Mouse (Mus musculus) layer of hippocampus, postnatal 10 days (tissue): ENCODE results near the gene Scd1. TPM values are rescaled to one million over a fixed set of nuclear protein-coding genes. Genes with fewer than 3 reads are reported as not detected.

Source experiments
- DNase-seq, 2 experiments: peaks; one replicate each; pipeline ENCODE4 v3.0.0; 2021; ENCODE audit warnings: low spot score in 2 of 2
- total RNA-seq, 2 experiments: library from RNA; stranded (reverse); gene quantifications; 2 replicates each; pipeline ENCODE4 v1.2.3; 2021

The Scd1 gene
- total RNA-seq, 2 experiments from 2014 or later: 106 to 146 TPM

DNA sequence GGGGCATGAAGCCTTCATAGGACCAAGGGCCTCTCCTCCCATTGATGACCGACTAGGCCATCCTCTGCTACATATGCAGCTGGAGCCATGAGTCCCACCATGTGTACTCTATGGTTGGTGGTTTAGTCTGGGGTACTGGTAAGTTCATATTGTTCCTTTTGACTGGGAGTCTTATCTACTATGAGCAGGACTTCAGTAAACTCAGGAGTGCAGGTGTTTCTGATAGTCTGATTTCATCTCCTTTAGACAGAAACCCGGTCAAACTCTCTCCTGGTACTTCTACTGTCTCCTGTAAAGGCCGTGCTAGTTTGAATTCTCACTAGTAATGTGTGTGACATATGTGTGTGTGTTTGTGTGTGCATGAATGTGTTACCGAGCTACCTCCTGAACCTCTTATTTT is 41.9 kb downstream of the Scd1 start:
- DNase-seq: no peak

DNA sequence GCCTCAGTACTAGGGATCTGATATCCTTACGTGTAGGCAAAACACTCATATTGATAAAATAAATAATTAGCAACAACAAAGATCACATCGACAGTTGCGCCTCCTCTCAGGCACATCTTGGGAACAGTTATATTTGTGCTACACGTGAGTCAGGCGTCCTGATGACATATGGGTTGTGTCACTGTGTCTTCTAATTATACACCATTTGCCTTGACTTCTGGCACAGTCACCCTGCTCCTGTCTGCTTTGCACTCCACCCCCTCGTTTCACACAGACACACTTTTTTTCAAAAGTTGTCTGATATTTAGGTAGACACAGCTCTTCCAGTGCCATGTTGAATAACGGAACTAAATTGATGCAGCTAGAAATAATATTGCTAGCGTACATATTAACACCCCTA is 43.6 kb downstream of the Scd1 start:
- DNase-seq: no peak

DNA sequence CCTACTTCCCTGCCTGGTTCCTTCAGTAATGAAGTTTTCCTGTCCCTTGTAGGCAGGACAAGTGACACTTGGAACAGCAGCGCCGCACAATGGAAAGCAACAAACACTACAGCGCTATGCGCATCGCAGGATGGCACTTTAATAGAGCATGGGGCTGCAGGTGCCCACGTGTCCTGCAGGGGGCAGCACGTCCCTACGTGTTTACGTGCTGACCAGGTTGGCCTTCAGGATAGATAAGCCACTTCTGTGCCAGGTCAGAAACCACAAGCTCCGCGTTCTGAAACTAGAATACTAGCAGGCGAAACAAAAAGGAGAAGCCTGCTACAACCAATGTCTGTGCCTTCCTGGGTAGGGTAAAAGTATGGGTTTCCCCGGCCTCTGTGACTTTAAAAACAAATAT is 44.1 kb downstream of the Scd1 start:
- DNase-seq: peak; percentile 81 to 82

DNA sequence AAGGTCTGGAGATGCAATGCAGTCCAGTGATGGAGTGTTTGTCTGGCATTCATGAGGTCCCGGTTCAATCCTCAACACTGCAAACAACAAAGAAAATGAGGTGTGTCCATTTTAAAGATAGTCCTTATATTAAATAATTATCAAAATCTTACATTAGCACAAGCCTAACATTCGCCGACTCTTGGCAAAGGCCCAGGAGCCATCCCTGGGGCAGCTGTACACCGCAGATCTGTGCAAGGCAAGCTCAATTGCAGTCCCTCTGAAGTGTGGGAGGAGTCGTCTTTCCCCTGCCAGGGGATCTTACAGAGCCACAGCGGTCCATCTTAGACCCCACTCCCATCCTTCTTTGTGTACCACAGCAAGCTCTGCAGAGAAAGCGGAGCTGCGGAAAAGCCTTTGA is 49.0 kb downstream of the Scd1 start:
- no peak for DNase-seq

DNA sequence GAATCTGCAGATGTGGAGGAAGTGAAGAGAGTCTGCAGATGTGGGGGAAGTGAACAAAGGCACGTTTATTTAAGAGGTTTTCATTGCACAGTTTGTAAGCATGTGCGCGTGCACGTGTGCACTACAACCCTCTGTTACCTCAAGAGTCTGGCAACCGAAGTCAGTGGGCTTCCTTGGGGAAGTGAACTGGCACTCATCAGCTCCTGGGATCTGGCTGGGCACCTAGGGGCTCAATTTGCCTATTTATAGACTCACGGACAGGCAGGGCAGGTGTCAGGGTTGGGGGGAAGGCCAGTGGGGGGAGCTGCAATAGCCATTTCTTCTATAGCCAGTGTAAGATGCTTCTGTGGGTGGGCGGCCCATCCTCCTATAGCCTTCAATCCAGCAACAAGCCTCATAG is 55.9 kb downstream of the Scd1 start:
- no peak for DNase-seq

DNA sequence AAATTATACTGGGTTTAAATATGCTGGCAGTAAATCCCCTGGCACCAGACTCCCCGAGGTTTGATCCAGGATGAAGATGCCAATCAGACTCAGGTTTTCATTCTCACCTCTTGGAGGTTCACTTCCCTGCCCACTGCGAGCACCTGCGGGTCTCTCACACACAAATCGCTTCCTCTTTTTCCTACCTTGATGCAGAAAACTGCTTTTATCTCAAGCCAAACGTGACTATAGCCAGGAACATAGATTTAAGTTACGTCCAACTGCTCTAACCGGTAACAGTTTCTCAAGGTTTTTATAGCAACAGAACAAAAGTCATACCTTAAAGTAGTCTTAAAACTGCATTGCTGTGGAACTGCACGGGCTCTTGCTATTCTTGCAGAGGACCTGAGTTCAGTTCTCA is 58.0 kb downstream of the Scd1 start:
- DNase-seq: no peak

Other genes with a start within 250 kb of the Scd1 start
- gene Pkd2l1, start 215.4 kb downstream of the Scd1 start, total RNA-seq: under 1 TPM in 1 of 2 experiments, not detected in 1; 0.11 TPM
- 1 to 10 TPM in 1 of 2 experiments, under 1 TPM in 1; 0.73 to 2.3 TPM for gene Scd3, start 204.6 kb downstream of the Scd1 start, total RNA-seq
- 100 to 1,000 TPM; 715 to 736 TPM for gene Scd2, start 114.2 kb downstream of the Scd1 start, total RNA-seq
- gene Scd4, start 74.8 kb downstream of the Scd1 start, total RNA-seq: 1 to 10 TPM; 1.5 to 2.8 TPM
- gene Wnt8b, start 85.6 kb upstream of the Scd1 start, total RNA-seq: under 1 TPM; 0.30 to 0.31 TPM
- under 1 TPM; 0.11 to 0.34 TPM for gene Sec31b, start 138.0 kb upstream of the Scd1 start, total RNA-seq
- not detected for gene Gm20538, start 145.0 kb upstream of the Scd1 start, total RNA-seq
- gene Ndufb8, start 147.6 kb upstream of the Scd1 start, total RNA-seq: 100 to 1,000 TPM; 371 to 384 TPM
- 10 to 100 TPM; 30.2 to 33.1 TPM for gene Hif1an, start 155.0 kb upstream of the Scd1 start, total RNA-seq